Mouse (Mus musculus): ENCODE results near the gene Diaph2. TPM values are rescaled to one million over a fixed set of nuclear protein-coding genes. Genes with fewer than 3 reads are reported as not detected.

Gene Diaph2
- polyA plus RNA-seq, 1 experiment from 2014 or later, result 2.4 TPM

DNA sequence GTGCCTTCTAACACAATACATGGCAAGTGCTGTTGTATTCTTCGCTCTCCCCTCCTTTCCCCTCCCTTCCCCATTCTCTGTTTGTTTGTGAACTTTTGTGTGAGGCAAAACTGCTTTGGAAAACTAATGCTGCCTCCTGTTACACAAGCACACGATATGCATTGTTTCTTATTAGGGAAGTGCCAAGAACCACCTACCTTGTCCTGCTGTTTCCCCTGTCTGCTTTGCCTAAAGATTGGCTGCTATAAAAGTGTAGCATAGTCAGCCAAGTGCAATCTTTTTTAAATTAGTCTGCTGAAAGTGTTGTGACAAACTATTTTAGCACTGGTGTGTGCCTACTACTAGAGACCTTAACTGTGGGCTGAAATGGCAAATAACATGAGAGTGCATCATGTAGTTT lies 15.8 kb downstream of the Diaph2 start:
- H3K4me3 ChIP-seq (ENCODE audit: low read depth, low read length), result no peak overlapping the region
- no peaks in the 10 kb centered on the region for H3K4me1 ChIP-seq (ENCODE audit: insufficient read depth)
- no peak overlapping the region for H3K4me2 ChIP-seq (ENCODE audit: low read depth, low read length)
- no peak overlapping the region for H3K9ac ChIP-seq (replicated peaks)
- ATAC-seq, result no peak
- H3K27ac ChIP-seq (ENCODE audit: low read depth), result no peak overlapping the region
- no peaks in the 10 kb centered on the region for H3K36me3 ChIP-seq (replicated peaks; ENCODE audit: insufficient read depth, low read length)
- H3K27me3 ChIP-seq (ENCODE audit: insufficient read depth, low read length), result no peaks in the 10 kb centered on the region
- 60% methylated on average over 2 of the region's 2 CpGs for WGBS (ENCODE audit: insufficient replicate concordance)
- TF ChIP-seq CTCF (IDR thresholded peaks at IDR 0.05; ENCODE audit: low read depth) (no peak), EP300 (IDR thresholded peaks at IDR 0.05; ENCODE audit: low read depth) (no peak)
- H3K9me3 ChIP-seq (ENCODE audit: low read length), result no peaks in the 10 kb centered on the region
- no peak for DNase-seq

DNA sequence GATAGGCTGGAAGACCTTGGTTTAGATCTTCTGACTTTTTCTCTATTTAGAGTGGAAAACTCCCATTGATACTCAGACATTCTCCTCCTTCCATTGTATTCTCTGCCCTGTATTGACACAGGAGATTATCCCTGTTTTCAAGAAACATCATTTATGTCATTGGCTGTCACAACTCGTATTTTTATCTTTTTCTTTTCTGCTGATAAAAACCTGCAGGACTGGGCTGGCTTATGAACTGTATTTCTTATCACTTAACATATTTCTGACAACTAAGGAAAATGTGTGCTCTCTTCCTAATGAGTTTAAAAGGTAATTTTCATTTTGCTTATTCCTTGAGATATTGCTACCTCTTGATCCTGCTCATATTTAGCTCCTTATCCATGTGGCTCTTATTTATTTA lies 17.3 kb downstream of the Diaph2 start:
- no peak for ATAC-seq
- no peak overlapping the region for H3K27ac ChIP-seq (ENCODE audit: low read depth)
- no peak for DNase-seq
- H3K36me3 ChIP-seq (replicated peaks; ENCODE audit: insufficient read depth, low read length), result no peaks in the 10 kb centered on the region
- H3K9me3 ChIP-seq (ENCODE audit: low read length), result no peaks in the 10 kb centered on the region
- no peaks in the 10 kb centered on the region for H3K4me1 ChIP-seq (ENCODE audit: insufficient read depth)
- H3K4me2 ChIP-seq (ENCODE audit: low read depth, low read length), result no peak overlapping the region
- whole genome bisulfite sequencing (ENCODE audit: insufficient replicate concordance), result 39% methylated on average over 1 of the region's 1 CpGs
- no peaks in the 10 kb centered on the region for H3K27me3 ChIP-seq (ENCODE audit: insufficient read depth, low read length)
- H3K4me3 ChIP-seq (ENCODE audit: low read depth, low read length), result no peak overlapping the region
- H3K9ac ChIP-seq (replicated peaks), result no peak overlapping the region
- no peak for TF ChIP-seq EP300 (IDR thresholded peaks at IDR 0.05; ENCODE audit: low read depth)
- no peak for TF ChIP-seq CTCF (IDR thresholded peaks at IDR 0.05; ENCODE audit: low read depth)

DNA sequence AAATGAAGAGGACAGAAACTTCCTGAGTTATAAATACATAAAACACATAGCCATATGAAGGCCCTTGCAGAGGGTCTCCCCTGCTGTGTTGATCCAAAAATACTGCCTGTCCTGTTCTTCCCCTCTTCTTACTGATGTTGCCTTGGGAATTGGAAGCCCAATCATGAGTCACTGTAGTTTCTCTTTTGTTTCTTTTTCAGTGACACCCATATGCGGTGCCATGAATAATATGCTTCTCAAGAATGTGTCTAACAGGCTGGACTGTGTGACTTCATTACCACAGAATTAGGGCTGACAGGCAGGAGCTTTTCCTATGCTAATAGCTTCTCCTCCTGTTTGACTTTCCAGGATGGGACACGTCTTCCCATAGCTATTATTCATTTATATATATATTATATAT lies 21.1 kb downstream of the Diaph2 start:
- DNase-seq (no peak), ATAC-seq (no peak)
- no peaks in the 10 kb centered on the region for H3K4me1 ChIP-seq (ENCODE audit: insufficient read depth)
- no peak overlapping the region for H3K4me2 ChIP-seq (ENCODE audit: low read depth, low read length)
- 67% methylated on average over 2 of the region's 2 CpGs for WGBS (ENCODE audit: insufficient replicate concordance)
- no peaks in the 10 kb centered on the region for H3K9me3 ChIP-seq (ENCODE audit: low read length)
- H3K27me3 ChIP-seq (ENCODE audit: insufficient read depth, low read length), result no peaks in the 10 kb centered on the region
- H3K36me3 ChIP-seq (replicated peaks; ENCODE audit: insufficient read depth, low read length), result no peaks in the 10 kb centered on the region
- no peak overlapping the region for H3K27ac ChIP-seq (ENCODE audit: low read depth)
- H3K4me3 ChIP-seq (ENCODE audit: low read depth, low read length), result no peak overlapping the region
- no peak overlapping the region for H3K9ac ChIP-seq (replicated peaks)
- TF ChIP-seq CTCF (IDR thresholded peaks at IDR 0.05; ENCODE audit: low read depth), result no peak
- no peak for TF ChIP-seq EP300 (IDR thresholded peaks at IDR 0.05; ENCODE audit: low read depth)

DNA sequence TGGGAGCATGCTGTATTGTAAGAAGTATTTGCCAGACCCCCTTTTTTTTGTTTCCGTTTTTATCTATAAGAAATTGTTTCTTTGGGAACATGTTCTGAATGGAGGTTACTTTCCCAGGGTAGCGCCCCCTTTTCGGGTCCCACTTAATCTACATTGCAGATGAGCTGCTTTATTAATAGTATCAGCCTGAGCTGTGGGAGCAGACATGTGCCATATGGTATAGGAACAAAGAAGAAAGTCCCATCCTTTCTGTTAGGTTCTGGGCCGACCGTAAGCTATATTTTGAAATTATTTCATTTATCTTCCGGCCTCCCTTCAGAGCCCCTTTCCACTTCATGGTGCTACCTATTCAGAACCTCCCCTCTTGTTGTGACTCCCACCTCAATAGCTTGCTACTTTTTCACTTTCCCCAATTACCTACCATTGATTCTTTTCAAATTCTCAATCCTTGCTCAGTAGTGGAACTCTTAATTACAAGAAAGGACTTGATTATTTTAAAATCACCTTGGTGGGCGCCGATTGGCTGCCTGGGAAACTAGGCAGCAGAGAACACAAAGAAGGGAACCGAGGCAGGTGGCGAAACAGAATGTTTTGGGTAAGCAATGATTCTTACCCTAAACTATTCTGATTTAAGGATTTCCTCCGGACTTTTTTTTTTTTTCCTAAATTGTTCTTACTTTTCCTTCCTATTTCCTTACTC lies 24.2 kb downstream of the Diaph2 start:
- TF ChIP-seq EP300 (IDR thresholded peaks at IDR 0.05; ENCODE audit: low read depth) (no peak), CTCF (IDR thresholded peaks at IDR 0.05; ENCODE audit: low read depth) (no peak)
- ATAC-seq (no peak), DNase-seq (no peak)
- H3K4me1 ChIP-seq (ENCODE audit: insufficient read depth), result no peaks in the 10 kb centered on the region
- no peaks in the 10 kb centered on the region for H3K36me3 ChIP-seq (replicated peaks; ENCODE audit: insufficient read depth, low read length)
- WGBS (ENCODE audit: insufficient replicate concordance), result 80% methylated on average over 11 of the region's 11 CpGs
- no peak overlapping the region for H3K27ac ChIP-seq (ENCODE audit: low read depth)
- H3K4me2 ChIP-seq (ENCODE audit: low read depth, low read length), result no peak overlapping the region
- no peaks in the 10 kb centered on the region for H3K9me3 ChIP-seq (ENCODE audit: low read length)
- H3K9ac ChIP-seq (replicated peaks), result no peak overlapping the region
- H3K4me3 ChIP-seq (ENCODE audit: low read depth, low read length), result no peak overlapping the region
- no peaks in the 10 kb centered on the region for H3K27me3 ChIP-seq (ENCODE audit: insufficient read depth, low read length)

DNA sequence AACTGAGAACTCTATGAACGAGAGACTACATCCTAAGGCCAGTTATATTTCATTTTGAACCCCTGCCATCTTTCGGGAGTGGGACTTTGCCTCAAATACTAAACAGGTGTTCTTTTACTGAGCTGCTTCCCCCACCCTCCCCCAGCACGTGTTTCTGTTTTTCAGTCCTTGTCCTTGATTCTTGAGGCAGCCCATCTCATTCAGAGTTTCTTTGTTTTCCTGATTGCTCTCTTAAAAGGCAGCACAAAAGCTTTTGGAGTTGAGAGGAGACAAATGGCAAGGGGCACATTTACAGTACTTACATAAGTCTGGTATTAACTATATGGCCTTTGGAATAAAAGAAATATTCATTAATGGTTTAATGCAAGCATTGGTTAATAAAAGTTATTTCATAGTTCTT lies 24.9 kb downstream of the Diaph2 start:
- Histone ChIP-seq H3K4me3 (ENCODE audit: low read depth, low read length) (no peak overlapping the region), H3K36me3 (replicated peaks; ENCODE audit: insufficient read depth, low read length) (no peaks in the 10 kb centered on the region), H3K9ac (replicated peaks) (no peak overlapping the region), H3K27me3 (ENCODE audit: insufficient read depth, low read length) (no peaks in the 10 kb centered on the region), H3K4me1 (ENCODE audit: insufficient read depth) (no peaks in the 10 kb centered on the region), H3K4me2 (ENCODE audit: low read depth, low read length) (no peak overlapping the region), H3K27ac (ENCODE audit: low read depth) (no peak overlapping the region), H3K9me3 (ENCODE audit: low read length) (no peaks in the 10 kb centered on the region)
- ATAC-seq, result no peak
- no peak for TF ChIP-seq CTCF (IDR thresholded peaks at IDR 0.05; ENCODE audit: low read depth)
- TF ChIP-seq EP300 (IDR thresholded peaks at IDR 0.05; ENCODE audit: low read depth), result no peak
- DNase-seq, result no peak
- 71% methylated on average over 3 of the region's 3 CpGs for WGBS (ENCODE audit: insufficient replicate concordance)

DNA sequence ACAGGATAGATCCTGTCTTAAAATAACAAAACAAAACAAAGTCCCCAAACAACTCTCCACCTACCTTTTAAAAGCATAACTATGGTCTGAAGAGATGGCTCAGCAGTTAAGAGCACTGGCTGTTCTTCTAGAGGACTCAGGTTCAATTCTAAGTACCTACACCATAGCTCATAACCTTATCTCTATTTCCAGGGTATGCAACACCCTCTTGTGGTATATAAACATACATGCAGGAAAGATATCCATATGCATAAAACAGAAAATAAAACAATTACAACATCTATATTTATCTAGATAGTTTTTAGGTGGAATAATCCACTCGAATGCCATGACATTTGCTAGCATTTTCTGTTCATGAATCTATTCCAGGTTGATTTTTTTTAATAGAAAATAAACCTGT lies 27.2 kb downstream of the Diaph2 start:
- Histone ChIP-seq H3K27me3 (ENCODE audit: insufficient read depth, low read length) (no peaks in the 10 kb centered on the region), H3K4me3 (ENCODE audit: low read depth, low read length) (no peak overlapping the region), H3K27ac (ENCODE audit: low read depth) (no peak overlapping the region), H3K4me2 (ENCODE audit: low read depth, low read length) (no peak overlapping the region), H3K36me3 (replicated peaks; ENCODE audit: insufficient read depth, low read length) (no peaks in the 10 kb centered on the region), H3K9me3 (ENCODE audit: low read length) (no peaks in the 10 kb centered on the region), H3K4me1 (ENCODE audit: insufficient read depth) (no peaks in the 10 kb centered on the region), H3K9ac (replicated peaks) (no peak overlapping the region)
- no peak for ATAC-seq
- TF ChIP-seq EP300 (IDR thresholded peaks at IDR 0.05; ENCODE audit: low read depth) (no peak), CTCF (IDR thresholded peaks at IDR 0.05; ENCODE audit: low read depth) (0 out of 2 replicates have a peak, but pooled peaks have one; percentile 21)
- no peak for DNase-seq
- 60% methylated on average over 1 of the region's 1 CpGs for WGBS (ENCODE audit: insufficient replicate concordance)

Data from liver, postnatal 0 days (tissue).